Mouse (Mus musculus): Measurements from ENCODE around the gene Ndufv1.

DNA sequence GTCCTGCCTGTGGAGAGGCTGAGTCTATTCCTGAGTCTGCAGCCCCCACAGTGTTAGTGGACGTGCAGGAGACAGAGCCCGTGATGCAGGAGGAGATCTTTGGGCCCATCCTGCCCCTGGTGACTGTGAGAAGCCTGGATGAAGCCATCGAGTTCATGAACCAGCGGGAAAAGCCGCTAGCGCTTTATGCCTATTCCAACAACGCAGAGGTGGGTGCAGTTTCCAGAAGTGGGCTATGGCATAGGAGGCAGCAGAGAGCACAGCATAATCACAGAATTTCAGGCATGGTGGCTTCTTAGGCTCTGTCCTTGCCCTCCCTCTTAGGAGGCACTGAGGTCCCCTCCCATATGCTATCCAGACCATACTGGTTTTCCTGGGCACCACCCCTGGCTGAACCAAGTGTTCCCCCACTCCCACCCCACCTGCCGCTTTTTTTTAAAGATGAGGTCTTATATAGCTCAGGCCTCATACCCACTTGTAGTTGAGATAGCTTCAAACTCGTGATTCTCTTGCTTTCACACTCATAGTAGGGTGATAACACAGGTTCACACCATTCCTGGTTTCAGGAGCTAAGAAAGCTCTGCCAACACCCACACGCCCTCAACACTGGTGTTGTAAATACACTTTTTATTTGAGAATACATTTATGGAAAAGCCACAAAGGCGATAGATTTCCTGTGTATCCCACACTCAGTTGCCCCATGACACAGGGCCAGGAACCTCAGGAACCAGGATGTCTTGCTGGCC lies 46.1 kb downstream of the Ndufv1 start:
- no peak for TF ChIP-seq CTCF (IDR thresholded peaks at IDR 0.05; ENCODE audit: insufficient read depth, low read length)
- no peak for TF ChIP-seq POLR2A (IDR thresholded peaks at IDR 0.05; ENCODE audit: borderline replicate concordance, extremely low read depth, low read depth, low read length)
